Mouse (Mus musculus) ovary, postnatal 10 days (tissue): ENCODE measurements at regions not wholly inside any gene's neighbourhood (a gene's known extent, or its start where the extent isn't known, plus 50 kb on each side); places are given as distances from the start of the nearest gene placed in this dataset.
"Not testable (repeated sequence)": the region's sequence is repeated elsewhere in the genome, so short reads cannot be mapped to it uniquely, and the experiment has no call there.

ENCODE experiments used
- DNase-seq: peaks from one replicate; pipeline ENCODE4 v3.0.0; 2022; ENCODE audit warnings: low spot score

DNA sequence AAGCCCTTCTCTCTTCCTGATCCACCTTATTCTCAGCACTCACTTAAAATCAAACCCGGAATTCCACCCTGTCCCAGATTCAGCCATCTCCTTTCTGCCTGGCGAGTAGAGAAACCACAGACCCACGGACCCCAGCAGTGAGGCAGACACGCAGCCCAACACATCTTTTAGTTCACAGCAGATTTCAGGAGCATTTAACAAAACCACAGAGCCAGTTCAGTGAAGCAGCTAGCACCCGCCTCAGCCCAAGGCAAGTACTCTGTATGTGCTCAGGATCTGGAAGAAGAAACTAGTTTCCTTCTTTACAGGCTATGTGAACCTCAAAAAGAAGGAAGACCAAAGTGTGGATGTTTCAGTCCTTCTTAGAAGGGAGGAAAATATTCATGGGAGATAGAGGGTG lies 560.6 kb downstream of the Nyap2 start:
- DNase-seq: no peak

DNA sequence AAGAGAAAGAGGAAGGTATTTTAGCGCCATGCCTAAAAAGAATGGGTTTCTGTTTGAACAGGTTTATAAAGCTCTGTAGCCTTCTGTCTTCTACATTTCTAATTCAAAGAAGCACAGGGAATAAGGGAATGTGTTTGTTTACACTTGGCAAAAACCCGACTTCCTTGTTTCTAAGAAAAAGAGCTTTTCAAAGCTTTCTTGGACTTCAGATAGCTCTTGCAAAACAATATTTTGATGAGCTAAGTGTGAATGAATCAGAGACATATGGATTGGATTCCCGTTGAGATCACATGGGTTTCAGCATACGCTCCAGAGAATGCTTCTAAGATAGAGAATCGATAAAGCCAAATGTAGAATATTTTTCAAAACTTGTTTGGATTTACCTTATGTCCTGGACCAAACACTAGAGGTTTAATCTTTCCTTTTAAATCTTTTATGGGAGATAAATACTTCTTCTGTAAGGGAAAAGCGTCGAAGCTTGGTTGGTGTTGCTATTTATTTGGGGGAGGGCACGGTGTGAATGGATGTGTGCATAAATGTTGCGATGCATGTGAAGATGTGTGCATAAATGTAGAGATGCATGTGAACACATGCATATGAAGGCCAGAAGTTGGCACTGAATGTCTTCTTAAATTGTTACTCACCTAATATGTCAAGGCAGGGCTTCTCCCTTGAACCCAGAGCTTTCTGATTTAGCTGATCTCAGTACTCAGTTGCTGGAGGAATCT lies 576.4 kb downstream of the Nyap2 start:
- DNase-seq: no peak

DNA sequence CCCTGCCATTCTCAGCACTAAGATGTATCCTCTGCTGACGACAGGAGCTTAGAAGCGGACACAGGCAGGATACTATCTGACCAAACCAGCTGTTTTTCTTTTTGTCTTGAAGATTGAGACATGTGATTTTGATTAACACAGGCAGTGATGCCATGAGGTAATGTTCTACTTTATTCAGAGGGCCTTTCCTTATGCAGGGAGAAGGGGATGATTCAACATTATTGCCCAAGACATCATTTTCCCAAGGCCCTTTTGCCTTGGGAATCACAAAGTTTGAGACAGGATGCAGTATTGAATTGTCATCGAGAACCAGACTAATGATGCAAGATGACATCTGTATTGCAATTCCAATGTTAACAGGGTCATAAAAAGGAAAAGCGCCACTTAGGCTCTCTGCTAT lies 571.7 kb upstream of the Gm9747 start:
- no peak for DNase-seq

DNA sequence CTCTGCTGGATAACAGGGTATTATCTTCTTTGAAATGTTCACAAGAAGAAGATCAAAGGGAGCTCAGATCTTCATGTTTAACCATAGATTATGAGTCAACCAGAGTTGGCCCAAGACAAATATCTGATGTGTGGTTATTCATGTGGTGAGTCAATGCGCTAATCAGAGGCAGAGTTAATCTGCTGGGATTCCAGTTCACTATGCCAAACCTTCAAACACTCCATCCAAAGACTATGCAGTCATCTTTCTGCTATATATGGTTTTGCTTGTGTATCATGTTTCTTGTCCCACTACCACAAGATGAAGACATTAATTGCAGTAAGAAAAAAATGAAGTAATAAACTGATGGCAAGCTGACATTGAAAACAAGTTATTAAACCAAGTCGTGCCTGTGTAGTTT lies 561.8 kb upstream of the Gm9747 start:
- no peak for DNase-seq

DNA sequence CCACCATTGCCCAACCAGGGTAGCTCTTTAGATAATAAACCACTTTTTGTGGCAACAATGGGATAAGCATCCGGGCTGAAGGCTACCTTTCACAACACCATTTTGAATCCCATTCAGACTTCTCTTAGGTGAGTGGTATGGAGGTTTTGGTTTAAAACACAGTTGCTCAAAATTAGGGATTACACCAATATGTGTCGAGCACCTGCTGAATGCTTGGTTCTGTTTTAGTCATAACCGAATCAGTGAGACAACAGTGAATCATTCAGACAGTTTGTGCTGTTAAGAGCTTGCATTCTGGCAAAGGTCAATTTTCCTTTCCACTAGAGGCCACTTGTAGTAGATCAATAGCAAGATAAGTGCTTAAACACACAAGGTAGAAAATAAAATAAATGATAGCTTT lies 561.2 kb upstream of the Gm9747 start:
- DNase-seq: no peak

DNA sequence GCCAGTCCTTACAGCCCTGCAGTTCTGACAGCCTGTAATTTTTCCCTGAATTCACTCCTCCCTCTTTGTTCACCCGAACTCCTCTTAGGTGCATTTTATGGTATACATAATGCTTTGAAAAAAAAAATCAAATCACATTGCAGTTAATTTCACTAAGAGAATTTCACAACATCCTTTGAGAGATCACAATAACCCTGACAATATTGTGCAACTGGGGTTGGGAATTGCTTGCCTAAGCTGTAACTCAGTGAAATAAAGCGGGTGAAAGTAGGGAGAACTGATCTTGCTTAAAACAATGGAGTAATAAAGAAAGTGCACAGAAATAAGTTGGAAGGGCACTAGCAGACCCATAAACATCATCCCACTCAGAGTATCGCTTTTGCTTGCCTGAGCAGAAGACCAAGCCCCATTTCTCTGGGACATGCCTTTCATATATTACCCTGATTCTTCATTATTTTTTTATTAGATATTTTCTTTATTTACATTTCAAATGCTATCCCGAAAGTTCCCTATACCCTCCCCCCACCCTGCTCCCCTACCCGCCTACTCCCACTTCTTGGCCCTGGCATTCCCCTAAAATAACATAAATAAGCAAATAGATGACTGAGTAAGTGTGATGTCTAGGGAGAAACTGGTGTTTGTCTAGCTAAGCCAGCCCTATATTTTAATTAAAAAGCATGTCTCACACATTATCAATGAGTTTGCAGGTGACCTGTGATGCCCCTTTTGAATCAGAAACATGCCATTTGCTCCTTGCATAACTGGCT lies 557.2 kb upstream of the Gm9747 start:
- DNase-seq: no peak

DNA sequence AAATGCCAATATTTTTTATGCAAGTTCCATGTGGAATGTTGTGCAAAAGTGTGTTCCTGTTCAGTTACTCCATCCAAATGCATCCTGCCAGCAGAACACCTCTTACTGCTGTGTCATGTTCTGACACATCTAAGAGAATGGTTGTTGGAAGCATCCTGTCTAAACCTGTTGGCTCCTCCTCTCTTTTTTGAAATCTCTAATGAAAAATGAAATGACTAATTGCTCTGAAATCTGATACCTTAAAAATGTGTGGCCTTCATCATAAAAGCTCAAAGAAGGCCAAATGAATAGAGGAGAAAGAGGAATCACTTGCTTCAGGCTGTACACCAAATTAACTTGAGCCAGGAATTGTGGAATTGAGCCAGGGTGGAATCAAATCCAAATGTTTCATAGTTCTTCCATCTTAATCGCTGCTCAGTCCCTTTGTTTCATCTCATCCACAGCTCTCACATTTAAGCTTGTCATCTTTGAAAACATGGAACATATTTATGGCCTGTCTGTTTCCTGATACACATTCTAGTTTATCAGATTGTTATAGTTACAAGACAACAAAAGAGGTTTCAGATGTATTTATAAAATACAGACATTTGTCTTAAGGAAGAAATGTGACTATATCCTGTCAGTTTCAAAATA lies 555.0 kb upstream of the Gm9747 start:
- no peak for DNase-seq

DNA sequence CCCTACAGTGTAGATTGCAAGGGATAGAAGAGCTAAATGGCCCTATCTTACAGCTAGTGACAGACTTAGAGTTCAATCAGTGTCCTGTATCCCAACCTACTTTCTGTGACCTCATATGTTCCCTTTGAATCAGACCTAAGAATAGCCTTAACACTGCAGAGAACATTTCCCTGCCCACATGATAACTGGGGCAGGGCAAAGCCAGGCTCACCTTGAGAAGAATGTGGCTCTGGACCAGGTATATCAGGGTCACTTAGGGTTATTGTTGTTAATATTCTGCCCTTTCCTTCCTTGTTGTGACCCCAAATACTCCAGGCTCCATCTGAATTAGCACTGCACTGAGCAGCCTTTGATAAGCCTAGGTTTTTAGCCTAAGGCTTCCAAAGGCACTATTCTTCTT lies 536.8 kb upstream of the Gm9747 start:
- DNase-seq: no peak

DNA sequence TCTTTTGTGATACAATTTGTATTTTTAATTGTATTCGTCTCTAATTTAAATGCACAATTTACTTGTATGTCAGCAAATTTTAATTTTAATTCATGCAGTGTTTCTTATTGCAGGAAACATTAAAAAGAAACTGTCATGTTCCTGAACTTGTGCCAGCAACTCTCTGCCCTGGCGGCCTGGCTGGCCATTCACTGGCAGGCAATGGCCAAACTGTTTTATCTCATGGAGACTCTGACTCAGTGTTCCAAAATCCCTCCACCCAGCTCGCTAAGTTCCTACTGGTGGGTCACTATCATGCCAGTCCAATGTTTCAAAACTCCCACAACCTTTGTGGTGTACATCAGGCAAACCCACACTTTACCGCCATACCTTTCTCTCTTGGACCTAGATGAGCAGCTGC lies 523.7 kb upstream of the Gm9747 start:
- no peak for DNase-seq

DNA sequence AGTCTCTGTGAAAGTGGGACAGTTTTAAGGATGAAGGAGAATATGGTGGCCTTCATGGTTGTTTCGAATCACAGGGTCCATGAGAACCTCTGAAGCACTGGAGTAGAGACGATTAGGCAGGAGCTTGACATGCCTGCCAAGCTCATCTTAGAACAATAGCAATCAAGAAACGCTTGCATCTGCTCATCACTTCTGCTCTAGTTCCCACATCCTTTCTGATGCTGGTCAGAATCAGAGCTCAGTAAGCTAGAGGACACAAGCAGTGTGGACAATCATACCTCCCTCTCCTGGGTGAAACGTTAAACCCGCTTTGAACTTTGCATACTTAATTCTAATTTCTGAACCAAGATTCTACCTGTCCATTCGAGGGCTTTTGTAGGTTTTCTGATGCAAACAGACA lies 515.8 kb upstream of the Gm9747 start:
- no peak for DNase-seq

DNA sequence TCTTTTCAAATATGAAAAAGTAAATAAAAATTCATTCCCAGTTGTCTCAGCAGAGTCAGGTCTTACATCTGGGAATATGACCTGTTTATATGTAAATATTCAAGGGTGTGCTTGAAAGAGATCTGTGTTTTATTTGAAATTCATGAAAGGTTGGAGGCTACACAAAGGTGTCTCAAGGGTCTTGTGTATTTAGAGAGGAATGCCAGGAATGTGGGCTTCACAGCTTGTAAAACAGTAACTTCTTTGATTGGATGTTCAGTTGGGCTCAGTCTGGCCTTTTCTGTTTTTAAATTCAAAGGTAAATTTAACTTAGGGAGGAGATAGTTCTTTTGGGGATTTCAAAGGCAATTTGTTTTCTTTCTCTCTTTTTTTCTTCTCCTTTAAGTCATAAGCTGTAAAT lies 514.7 kb upstream of the Gm9747 start:
- no peak for DNase-seq

DNA sequence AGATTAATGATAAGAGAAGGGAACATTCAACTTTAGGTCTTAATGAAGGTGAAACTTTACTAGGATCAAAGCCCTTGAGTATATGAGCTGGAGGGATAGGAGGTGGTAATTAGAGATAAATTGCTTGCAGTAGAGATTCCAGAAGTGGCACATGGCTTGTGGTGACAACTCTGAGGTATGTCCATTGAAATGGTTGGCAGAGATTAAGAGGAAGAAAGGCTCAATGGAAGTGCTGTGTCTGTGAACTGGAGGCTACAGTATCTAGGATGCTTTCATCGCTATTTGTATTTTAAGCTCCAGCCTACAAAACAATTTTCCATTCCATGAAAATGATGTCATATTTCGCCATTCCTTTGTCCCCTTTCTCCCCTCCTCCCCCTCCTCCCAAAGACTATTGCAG lies 508.1 kb upstream of the Gm9747 start:
- DNase-seq: no peak

DNA sequence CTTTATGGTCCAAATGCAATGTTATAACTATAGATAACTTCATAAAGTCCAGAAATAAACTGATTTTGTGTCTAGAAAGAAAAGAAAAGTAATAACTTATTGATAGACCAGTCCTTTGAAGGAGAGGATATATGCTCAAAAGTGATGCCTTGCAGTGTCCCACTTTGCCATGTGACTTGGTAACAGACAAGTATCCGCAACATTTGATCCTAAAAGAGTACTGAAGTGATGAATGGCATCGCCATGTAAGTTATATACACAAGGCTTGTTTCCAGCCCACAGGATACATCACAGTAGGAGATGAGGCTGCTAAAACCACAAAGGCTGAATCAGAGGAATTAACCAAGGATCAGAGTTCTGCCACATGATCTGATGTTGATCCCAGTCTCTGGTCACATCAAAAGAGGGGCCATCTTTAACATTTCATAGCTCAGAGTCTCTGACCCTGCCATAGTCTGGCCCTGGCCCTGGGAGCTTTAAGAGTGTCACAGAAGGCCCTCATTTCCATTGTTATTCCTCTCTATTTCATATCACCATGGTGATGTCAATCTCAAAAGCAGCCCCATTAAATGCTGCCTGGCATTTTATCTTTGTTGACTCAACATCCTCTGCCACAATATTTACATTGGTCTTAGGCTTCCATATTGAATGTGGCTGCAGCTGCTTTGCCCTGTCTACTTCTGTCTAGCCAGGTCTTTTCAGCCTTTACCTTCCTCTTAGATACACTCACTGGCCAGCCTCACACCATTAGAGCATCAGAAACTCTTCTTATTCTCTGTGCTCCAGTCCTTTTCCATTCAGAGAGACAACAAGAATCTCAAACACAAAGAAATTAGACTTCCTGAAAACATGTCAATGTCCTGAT lies 506.4 kb upstream of the Gm9747 start:
- DNase-seq: no peak

DNA sequence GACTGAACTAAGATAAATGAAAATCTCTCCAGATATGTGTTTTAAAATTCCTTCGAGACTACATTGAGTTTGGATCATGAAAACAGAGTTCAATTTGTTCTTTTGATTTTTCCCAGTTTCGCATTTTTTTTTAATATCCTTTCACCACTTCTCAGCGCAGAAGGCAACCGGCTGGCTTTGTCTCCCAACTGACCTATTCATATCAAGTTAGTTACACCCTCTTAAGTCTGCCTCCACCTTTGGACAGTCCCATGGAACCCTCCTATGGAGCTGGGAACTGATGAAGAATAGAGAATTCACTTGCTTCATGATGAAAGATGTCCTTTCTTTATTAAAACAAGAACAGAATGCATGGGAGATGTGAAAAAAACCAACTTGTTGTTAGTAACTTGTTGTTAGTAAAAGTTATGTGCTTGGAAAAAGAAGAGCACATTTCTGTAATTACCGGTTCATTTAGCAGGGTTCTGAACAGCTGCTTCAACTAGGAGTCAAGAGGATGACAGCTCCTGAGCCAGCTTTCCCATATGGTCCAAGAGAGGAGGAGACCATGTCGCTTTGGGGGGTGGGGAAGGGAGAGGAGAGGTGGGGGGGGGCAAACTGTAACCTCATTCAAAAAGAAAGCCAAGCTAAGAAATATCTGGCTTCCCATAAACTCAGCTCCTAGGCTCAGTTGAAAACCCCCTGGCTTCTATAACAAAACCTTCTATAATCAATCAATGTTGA lies 495.6 kb upstream of the Gm9747 start:
- DNase-seq: no peak

DNA sequence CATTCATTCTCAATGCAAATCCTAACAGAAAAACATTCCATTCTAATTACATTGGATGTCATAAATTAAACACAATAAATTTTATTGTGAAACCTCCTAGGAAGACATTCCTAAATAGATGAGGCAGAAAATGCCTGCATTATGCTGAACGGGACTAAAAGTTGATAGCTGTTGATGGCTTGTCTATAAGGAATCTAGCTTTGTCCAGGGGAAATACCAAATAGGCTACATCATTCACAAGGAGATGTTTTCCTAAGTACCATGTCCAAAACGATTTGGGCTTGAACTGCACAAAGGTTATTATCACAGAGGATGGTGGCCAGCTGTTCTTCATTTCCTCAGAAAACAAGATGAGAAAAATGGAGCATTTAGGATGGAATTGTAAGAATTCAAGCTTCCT lies 494.5 kb upstream of the Gm9747 start:
- no peak for DNase-seq

DNA sequence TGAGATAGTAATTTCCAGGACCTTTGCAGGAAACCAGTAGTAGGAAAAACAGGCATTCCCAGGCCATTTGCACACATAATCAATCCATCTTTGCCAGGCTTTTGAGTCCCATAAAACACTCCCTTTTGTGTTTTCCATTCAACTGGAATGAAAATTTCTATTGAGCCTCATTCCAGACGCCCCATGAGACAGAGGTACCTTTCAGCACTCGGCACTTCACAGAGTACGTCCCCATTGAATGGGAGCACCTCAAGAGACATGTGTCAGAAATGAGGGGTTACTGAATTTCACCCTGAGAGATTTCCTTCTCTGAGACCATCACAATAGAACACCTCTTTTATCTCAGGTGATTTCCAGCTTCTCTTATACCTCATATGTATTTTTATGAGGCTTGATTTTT lies 493.5 kb upstream of the Gm9747 start:
- DNase-seq: no peak

DNA sequence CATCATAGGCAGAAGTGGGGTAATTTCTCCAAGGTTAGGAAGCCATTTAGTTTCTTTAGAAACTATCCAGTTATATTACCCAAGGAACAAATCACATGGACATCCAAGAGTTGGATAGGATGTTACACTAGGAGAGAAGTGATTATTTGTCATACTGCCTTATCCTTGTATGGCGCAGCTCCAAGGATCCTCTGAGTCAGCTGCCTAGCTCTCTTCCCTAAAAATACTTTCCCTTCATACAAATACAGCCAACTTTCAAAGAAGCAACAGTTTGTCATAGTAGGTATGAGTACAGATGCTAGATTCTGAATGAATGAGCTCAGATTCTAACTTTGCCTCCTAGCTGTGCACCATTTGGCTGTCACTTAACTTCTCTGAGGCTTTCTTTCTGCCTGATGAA lies 492.9 kb upstream of the Gm9747 start:
- DNase-seq: no peak

DNA sequence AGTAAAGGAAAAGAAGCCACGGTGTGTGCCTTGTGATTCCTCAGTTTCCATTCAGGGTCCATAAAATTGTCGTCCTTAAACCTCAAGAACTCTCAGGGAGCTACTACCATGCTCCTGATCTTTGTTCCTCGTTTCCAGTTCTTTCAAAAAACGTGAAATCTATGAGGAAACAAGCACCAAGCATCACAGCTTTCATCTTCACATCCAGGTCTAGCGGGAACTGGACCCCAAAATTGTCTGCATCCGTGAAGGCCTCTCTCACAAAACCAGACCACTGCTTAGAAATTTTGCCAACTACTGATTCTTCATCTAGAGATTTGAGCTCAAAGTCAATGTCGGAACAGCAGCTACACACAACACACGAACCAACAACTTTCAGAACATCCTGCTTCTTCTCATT lies 491.0 kb upstream of the Gm9747 start:
- not testable (repeated sequence) for DNase-seq

DNA sequence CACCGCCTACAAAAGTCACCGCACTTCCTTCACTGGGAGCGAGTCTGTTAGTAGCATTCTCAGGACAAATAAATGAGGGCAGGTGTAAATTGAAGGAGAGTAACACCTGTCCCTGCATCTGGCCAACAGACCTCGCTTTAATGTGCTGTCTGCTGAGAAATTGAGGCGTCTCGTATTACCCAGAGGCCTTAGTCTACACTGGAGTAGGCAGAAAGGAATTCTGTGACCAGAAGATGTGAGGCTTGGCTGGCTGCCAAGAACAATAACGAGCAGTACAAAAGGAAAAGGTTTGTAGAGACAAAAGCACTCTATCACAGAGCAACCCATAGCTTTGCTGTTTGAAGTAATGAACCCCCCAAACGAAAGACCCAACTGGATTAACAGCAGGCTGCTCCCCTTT lies 488.4 kb upstream of the Gm9747 start:
- DNase-seq: peak; percentile 9

DNA sequence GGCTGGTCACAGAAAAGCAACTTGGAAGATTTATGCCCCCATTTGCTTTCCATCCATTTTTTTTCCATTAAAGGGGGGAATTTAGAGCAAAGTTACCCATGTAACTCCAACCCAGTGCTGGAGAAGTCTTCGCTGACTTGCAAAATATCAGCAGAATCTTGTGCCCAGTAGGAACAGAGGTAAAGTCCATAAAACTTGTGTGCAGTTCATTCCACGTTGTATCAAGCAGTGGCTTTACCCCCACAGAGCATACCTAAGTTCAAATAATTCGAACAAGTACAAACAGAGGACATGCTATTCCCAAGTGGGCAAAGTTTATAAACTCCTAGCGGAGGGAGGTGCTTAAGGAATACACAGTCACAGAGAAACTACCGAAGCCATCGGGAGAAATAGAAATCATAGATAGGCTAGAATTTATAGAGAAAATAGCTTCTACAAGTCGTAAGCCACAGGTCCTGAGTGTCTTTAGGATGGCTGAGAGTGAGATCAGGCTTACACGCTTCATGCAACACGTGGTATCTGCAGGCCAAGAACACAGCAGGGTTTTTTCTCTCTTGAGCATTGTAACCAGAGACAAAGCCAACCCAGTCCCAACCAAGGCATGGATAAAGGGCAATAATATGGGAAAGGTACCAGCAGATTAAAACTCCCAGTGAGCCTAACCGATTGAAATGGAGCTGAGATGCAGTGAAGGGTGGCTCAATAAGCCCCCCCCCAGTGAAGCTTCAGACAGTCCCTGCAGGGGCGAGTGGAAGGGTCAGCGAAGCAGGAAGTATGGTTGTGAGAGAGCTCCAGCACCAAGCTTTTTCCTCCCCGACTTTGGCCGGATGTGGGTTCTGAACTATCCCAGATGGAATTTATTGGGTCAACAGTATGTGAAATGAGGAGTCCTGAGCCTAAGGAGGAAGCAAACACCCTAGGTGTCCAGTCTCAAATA lies 487.6 kb upstream of the Gm9747 start:
- DNase-seq: no peak

DNA sequence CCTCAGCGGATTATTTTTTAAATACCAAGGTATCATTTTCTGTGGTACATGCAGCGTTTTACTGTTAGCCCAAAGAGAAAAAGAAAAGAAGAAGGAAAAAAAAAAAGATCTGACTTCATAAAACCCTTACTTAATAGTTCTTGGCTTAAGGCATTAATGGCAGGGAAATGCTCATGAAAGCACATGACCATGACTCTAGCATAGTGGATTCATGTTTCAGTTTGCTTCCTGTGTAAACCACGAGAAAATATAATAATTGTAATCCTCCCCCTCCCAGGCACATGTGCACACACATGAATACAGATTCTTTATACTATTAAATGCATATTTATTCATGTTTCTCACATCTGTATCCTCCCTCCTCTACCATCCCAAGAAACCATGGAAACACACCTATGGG lies 486.9 kb upstream of the Gm9747 start:
- DNase-seq: no peak
